Mouse (Mus musculus) gonadal fat pad, adult 2 months (tissue): ENCODE measurements around the gene Inpp5b. TPM values are rescaled to one million over a fixed set of nuclear protein-coding genes. Genes with fewer than 3 reads are reported as not detected.

Experiments used
- DNase-seq: peaks from one replicate; pipeline ENCODE4 v3.0.0-alpha.2; 2012; ENCODE audit warnings: low read depth
- polyA plus RNA-seq: library from polyadenylated mRNA; depleted of rRNA; stranded (reverse); fragments of >200 nt; gene quantifications from 2 replicates; pipeline ENCODE4 v1.2.3, GENCODE M21; 2012

Gene Inpp5b
- polyA plus RNA-seq, 1 experiment: 31.5 TPM

DNA sequence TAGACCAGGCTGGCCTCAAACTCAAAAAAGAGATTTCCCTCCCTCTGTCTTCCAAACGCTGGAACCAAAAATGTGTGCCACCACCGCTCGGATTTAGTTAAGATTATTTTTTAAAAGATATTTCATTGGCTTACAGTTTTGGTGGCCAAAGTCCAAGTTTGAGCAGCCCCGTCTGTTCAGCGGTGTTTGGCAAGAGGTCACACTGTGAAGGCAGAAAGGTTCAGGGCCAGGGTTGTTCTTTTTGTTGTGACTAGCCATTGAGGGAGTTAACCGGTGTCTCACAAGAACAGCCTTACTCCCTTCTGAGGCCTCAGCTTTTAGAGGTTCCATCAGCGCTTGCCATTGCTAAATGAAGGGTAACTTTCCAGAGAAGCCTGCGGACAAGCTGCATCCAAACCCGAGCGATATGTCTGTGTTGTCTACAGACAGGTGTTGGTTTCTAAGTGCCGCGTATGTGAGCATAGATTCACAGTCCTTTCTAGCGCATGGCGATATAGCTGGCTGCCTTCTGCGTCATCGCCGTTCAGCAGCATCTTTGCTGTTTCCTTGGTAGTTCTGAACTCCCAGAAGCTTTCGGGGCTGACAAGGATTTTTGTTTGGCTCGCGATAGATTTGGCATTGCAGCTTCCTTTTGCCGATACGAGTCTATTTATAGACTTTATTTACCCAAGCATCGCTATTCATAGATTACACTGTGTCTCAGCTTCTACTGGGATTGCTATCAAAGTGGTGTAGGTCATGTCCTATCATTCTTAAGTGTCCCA lies 24.3 kb downstream of the Inpp5b start:
- no peak for DNase-seq

DNA sequence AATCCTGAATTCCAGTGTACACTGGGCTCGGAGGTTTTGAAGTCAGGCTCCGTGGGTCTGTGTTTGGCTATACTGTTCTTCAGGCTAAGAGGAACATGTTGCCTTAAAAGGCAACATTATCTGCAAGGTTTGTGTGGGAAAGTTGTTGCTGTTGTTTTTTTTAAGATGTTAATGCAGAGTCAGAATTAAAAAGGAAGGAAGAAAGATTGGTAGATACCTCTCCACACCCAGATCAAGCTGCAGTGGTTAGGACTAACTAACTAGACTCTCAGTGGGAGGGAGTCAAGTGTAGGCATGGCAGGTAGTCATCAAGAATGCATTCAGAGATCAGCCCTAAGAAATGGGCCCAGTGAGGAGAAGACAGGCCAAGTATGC lies 24.9 kb downstream of the Inpp5b start:
- no peak for DNase-seq

- DNase-seq: no peak
Measured at GRCm38 (mm10) chr4:124768963-124769591, 27.4 kb downstream of the Inpp5b start.

DNA sequence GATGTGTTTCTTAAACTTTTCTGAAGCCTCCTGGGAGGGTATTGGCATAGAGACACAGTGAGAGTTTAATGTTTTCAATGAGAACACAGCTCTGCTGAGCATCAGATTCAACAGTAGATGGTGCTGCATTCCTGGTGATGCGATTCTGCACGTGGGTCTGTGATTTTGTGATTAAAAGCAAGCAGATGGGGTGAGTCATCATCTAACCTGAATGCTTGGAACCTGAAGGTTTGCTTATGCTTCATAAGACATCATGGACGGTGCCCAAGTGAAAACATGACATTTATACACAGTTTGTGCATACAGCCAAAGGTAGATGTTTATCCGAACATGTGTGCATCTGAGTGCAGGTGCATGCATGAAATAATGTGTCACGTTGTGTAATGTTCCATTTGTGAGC lies 29.0 kb downstream of the Inpp5b start:
- DNase-seq: no peak

DNA sequence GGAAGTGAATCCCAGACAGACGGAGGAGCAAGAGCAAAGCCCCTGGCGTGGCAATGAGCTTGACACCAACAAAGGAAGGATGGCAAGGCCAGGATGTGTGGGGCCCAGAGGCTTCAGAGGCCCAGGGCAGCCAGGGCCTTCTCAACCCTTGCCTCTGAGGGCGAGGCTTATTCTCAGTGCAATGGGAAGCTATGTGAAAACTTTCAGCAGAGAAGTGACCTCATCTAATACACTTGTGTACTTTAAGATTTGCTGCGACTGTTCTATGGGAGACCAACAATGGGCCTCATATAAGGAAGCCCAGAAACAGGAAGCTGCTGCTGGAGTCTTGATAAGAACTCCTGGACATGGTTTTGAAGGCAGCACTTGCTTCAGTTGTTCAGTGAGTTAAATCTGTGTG lies 30.5 kb downstream of the Inpp5b start:
- no peak for DNase-seq

GRCm38 (mm10) chr4:124773449-124773848 lies 31.8 kb downstream of the Inpp5b start:
- DNase-seq: no peak

- DNase-seq: no peak
Measured at GRCm38 (mm10) chr4:124773995-124774394, 32.3 kb downstream of the Inpp5b start.

DNA sequence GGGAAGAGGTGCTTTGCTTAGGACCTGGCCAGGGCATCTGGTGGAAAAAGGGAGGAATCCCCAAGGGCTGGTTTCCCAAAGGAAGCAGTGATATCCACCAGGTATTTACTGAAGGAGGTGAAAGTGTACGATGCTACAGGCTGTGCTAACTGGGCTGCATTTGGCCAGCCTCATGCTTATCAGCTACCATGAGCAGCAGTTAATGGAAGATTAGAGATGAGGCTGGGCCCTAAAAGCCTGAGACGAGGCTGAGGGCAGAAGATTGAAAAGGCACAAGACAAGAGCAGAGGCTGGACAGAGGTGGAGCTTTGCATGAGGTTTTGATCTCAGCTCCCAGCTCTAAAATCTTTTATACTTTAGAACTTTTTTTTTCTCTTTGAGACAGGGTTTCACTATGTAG lies 32.8 kb downstream of the Inpp5b start:
- no peak for DNase-seq

- DNase-seq: no peak
Measured at GRCm38 (mm10) chr4:124781361-124781760, 39.7 kb downstream of the Inpp5b start.

DNA sequence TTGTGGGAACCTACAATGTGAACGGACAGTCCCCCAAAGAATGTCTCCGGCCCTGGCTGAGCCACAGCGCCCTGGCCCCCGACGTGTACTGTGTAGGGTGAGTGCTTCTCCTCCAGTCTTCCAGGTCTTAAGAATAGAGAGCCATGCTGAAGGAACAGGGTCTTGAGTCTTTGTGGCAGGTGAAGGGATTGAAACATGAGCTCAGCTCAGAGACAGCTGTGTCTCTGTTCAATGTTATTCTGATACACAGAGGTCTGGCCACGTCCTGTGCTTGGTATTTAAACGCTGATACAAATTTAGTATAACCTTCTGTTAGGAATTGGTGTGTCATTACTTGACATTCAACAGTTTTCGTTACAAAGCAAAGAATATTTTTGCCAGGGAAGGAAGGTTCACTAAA lies 40.7 kb downstream of the Inpp5b start:
- no peak for DNase-seq

GRCm38 (mm10) chr4:124783937-124784336 lies 42.3 kb downstream of the Inpp5b start:
- no peak for DNase-seq

- DNase-seq: no peak
Measured at GRCm38 (mm10) chr4:124790013-124790412, 48.4 kb downstream of the Inpp5b start.

- no peak for DNase-seq
Measured at GRCm38 (mm10) chr4:124792114-124792513, 50.5 kb downstream of the Inpp5b start.

GRCm38 (mm10) chr4:124796141-124796540 lies 54.5 kb downstream of the Inpp5b start:
- no peak for DNase-seq

DNA sequence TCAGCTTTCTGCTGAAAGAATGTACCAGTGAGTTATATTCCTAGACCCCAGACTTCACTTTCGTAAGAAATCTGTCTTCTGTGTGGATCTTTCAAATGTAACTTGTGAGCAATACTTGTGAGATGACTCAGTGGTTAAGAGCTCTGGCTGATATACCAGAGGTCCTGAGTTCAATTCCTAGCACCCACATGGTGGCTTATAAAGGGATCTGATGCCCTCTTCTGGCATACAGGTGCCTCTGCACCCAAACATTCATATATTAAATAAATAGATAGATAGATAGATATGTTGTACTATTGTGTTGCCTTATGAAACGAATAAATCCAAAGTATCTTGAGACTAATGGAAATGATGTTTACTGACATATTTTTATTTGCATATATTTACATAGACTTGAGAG lies 55.3 kb downstream of the Inpp5b start:
- DNase-seq: no peak

GRCm38 (mm10) chr4:124801552-124802308 lies 60.1 kb downstream of the Inpp5b start, which contains the start of gene Mtf1:
Gene Mtf1, plus strand, starts transcription at chr4:124802104.
- no peak for DNase-seq

DNA sequence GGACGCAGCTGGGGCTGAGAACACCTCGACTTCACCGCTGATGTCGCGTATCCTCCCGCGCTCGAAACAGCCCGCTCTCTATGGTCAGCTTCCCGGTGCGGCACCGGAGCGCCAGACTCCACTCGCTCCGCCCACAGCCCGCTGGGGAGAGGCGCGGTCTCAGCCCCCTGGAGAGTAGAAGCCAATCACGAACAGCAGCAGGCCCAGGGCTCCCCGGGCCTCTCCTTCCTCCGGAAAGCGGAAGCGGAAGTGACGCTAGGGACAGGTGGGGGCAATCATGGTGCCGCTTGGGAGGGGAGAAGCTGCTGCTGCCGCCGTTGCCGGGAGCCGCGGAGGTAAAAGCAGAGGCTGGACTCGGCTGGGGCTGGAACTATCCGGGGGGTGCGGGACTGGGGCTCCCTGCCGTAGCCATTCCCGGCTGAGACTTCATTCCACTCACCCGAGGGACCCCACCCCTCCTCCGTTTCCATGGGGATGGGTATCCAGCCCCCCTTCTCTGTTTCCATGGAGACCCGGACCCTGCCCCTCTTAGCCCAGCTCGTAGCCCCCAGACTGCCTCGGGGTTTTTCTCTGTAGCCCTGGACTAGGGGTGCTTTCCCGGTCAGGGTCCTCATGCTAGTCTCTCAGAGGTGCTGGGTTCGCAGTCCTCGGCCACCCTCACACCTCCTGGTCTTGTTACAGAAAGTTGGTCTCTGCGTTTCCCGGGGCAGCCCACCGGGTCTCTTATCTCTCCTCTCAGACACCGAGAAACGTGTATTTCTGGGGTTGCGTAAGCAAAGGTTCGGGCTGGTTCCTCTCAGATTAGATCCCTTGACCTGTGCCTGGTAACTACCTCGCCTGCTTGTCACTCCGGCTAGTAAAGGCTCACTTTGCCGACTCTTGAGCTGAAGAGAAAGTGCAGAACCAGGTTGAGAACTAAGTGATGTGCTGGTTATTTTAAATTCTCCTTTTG lies 60.9 kb downstream of the Inpp5b start:
- DNase-seq: no peak

DNA sequence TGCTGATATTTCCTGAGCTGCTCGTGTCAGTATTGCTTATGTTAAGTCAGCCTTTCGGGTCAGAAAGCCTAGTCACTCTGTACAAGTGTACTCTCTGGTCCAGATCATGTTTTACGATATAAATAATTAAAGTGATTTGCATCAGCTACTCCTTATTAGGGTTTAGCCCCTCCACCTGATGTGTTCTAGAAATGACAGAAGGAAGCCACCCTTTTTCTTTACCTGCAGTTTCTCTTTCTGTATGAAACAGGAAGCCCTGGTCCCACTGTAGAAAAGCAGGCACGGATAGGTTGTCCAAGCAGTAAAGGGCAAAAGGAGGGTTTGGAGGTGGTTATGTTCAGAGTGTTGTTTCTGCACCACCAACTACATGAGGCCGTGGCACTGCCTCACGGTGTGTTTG lies 61.8 kb downstream of the Inpp5b start:
- DNase-seq: no peak

DNA sequence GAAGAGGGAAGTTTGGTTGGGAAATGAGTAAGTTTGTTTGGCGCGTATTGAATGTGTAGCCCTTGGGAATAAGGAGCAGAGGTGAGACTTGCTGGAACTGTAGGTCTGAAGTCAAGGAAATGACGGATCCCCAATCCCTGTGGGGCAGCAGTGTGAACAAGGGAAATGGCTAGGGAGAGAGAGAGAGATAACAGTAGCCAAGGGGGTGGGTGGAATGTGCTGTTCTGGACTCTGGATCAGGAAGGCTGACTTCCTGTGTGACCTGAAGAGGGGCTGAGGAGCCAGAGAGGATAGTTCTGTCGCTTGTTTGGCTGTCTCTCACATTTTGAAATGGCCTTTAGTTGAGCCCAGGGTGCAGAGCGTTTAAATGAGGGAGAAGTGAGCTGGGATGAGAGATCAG lies 66.9 kb downstream of the Inpp5b start:
- no peak for DNase-seq

- DNase-seq: no peak
Measured at GRCm38 (mm10) chr4:124809136-124809883, 67.7 kb downstream of the Inpp5b start.

- peak; percentile 75 for DNase-seq
Measured at GRCm38 (mm10) chr4:124810056-124810455, 68.4 kb downstream of the Inpp5b start.
